Mouse (Mus musculus) ES-E14 (cell line): ENCODE results near the gene Fmn2. TPM values are rescaled to one million over a fixed set of nuclear protein-coding genes. Genes with fewer than 3 reads are reported as not detected.

Experiments used
- DNase-seq: peaks from one replicate; pipeline ENCODE4 v3.0.0-alpha.2; 2013; ENCODE audit warnings: low read depth, low spot score
- H3K27ac ChIP-seq: 2 replicates; pipeline ENCODE4 v1.5.1; 2012; ENCODE audit warnings: low read depth, mild to moderate bottlenecking, low read length, moderate library complexity, mixed read lengths; ENCODE audit not compliant: poor library complexity, insufficient read depth, severe bottlenecking
- H3K36me3 ChIP-seq: 2 replicates; pipeline ENCODE4 v1.6.1; 2012; ENCODE audit warnings: mild to moderate bottlenecking, low read length, moderate library complexity, mixed read lengths; ENCODE audit not compliant: control insufficient read depth, poor library complexity, insufficient read depth, severe bottlenecking
- H3K4me1 ChIP-seq, 2 experiments: fragments of 150-350 bp in 1 of 2; sonication (generic) in 1 of 2; 2 replicates each; pipeline ENCODE4 v1.6.1; 2012; ENCODE audit warnings: low read length in 2 of 2, mild to moderate bottlenecking in 1 of 2, mixed read lengths in 1 of 2; ENCODE audit not compliant: control insufficient read depth in 2 of 2, insufficient read depth in 2 of 2, poor library complexity in 1 of 2
- H3K4me3 ChIP-seq, 2 experiments: fragments of 150-350 bp in 1 of 2; sonication (generic) in 1 of 2; 2 replicates each; pipeline ENCODE4 v1.5.1; 2012; ENCODE audit warnings: low read length in 2 of 2, low read depth in 1 of 2, mild to moderate bottlenecking in 1 of 2, mixed read lengths in 1 of 2; ENCODE audit not compliant: insufficient read depth in 1 of 2, poor library complexity in 1 of 2, severe bottlenecking in 1 of 2
- H3K9ac ChIP-seq: 2 replicates; pipeline ENCODE4 v1.6.1; 2012; ENCODE audit warnings: low read depth, mild to moderate bottlenecking, low read length, mixed read lengths; ENCODE audit not compliant: poor library complexity, insufficient read depth, severe bottlenecking
- H3K9me3 ChIP-seq: fragments of 150-350 bp; sonication (generic); 2 replicates; pipeline ENCODE4 v1.6.1; 2012; ENCODE audit warnings: low read depth, mild to moderate bottlenecking, low read length; ENCODE audit not compliant: control insufficient read depth, insufficient read depth
- CHD2 ChIP-seq: IDR thresholded peaks from 2 replicates; pipeline ENCODE4 v1.6.1; 2014; ENCODE audit warnings: mild to moderate bottlenecking, low read depth, low read length, inconsistent platforms
- HCFC1 ChIP-seq: IDR thresholded peaks from 2 replicates; pipeline ENCODE4 v1.6.1; 2012; ENCODE audit warnings: low read length, inconsistent platforms, borderline replicate concordance; ENCODE audit not compliant: insufficient read depth
- MAFK ChIP-seq: IDR thresholded peaks from 2 replicates; pipeline ENCODE4 v1.6.1; 2014; ENCODE audit warnings: mild to moderate bottlenecking, low read depth, low read length, inconsistent platforms; ENCODE audit not compliant: insufficient read depth
- ZC3H11A ChIP-seq: IDR thresholded peaks from 2 replicates; pipeline ENCODE4 v1.6.1; 2012; ENCODE audit warnings: low read depth, mild to moderate bottlenecking, inconsistent platforms, low read length, borderline replicate concordance
- ZNF384 ChIP-seq: IDR thresholded peaks from 2 replicates; pipeline ENCODE4 v1.6.1; 2012; ENCODE audit warnings: low read depth, low read length, inconsistent platforms
- in situ Hi-C, 2 experiments: fragments of 600-800 bp; cut with MboI; formaldehyde crosslinking; loops; one replicate each; pipeline ENCODE4 v1.15.1; 2025; ENCODE audit warnings: low sequenced_read_pairs in 2 of 2, inconsistent platforms in 1 of 2; ENCODE audit not compliant: unreplicated experiment in 2 of 2
- total RNA-seq: library from RNA; depleted of rRNA; stranded (reverse); fragments of 300-350 nt; gene quantifications from 2 replicates; pipeline ENCODE4 v1.2.3, GENCODE M21; 2012

Gene Fmn2
- total RNA-seq, 1 experiment: 1.2 TPM

- no peak overlapping the region for H3K27ac ChIP-seq
- H3K4me1 ChIP-seq: no peaks in the 10 kb centered on the region
- H3K36me3 ChIP-seq: no peaks in the 10 kb centered on the region
- no peak for DNase-seq
- H3K4me3 ChIP-seq: no peak overlapping the region
- in situ Hi-C loops: no loop called here
- no peak overlapping the region for H3K9ac ChIP-seq
- no peaks in the 10 kb centered on the region for H3K9me3 ChIP-seq
- TF ChIP-seq MAFK: peak; percentile 97
- no peak for TF ChIP-seq ZNF384
- TF ChIP-seq CHD2: no peak
- TF ChIP-seq ZC3H11A: no peak
- TF ChIP-seq HCFC1: no peak
Measured at GRCm38 (mm10) chr1:174788617-174789016, 287.0 kb downstream of the Fmn2 start.

- Histone ChIP-seq H3K27ac (no peak overlapping the region), H3K9ac (no peak overlapping the region), H3K4me1 (no peaks in the 10 kb centered on the region), H3K36me3 (no peaks in the 10 kb centered on the region), H3K9me3 (no peaks in the 10 kb centered on the region), H3K4me3 (no peak overlapping the region)
- in situ Hi-C loops: no loop called here
- TF ChIP-seq ZNF384 (no peak), CHD2 (no peak), ZC3H11A (no peak), MAFK (no peak), HCFC1 (no peak)
- no peak for DNase-seq
Measured at GRCm38 (mm10) chr1:174811846-174812245, 310.2 kb downstream of the Fmn2 start.

- Histone ChIP-seq H3K9me3 (no peaks in the 10 kb centered on the region), H3K27ac (no peak overlapping the region), H3K4me1 (no peaks in the 10 kb centered on the region), H3K4me3 (no peak overlapping the region), H3K36me3 (no peaks in the 10 kb centered on the region), H3K9ac (no peak overlapping the region)
- in situ Hi-C loops: no loop called here
- TF ChIP-seq MAFK (no peak), ZNF384 (no peak), CHD2 (no peak), ZC3H11A (no peak), HCFC1 (no peak)
- DNase-seq: no peak
Measured at GRCm38 (mm10) chr1:174826562-174826961, 324.9 kb downstream of the Fmn2 start.

GRCm38 (mm10) chr1:174836861-174837260, 335.2 kb downstream of the Fmn2 start:
- TF ChIP-seq MAFK: no peak
- no peak for TF ChIP-seq ZNF384
- TF ChIP-seq HCFC1: no peak
- no peak for TF ChIP-seq ZC3H11A
- no peak for TF ChIP-seq CHD2
- H3K4me3 ChIP-seq: no peak overlapping the region
- no peaks in the 10 kb centered on the region for H3K9me3 ChIP-seq
- H3K27ac ChIP-seq: no peak overlapping the region
- no peaks in the 10 kb centered on the region for H3K36me3 ChIP-seq
- H3K4me1 ChIP-seq: no peaks in the 10 kb centered on the region
- in situ Hi-C loops: no loop called here
- DNase-seq: no peak
- no peak overlapping the region for H3K9ac ChIP-seq

- H3K4me3 ChIP-seq: no peak overlapping the region
- TF ChIP-seq HCFC1 (no peak), ZC3H11A (no peak), CHD2 (no peak), ZNF384 (no peak), MAFK (no peak)
- in situ Hi-C loops: no loop called here
- no peak overlapping the region for H3K27ac ChIP-seq
- no peak overlapping the region for H3K9ac ChIP-seq
- DNase-seq: no peak
- H3K4me1 ChIP-seq: no peaks in the 10 kb centered on the region
- H3K36me3 ChIP-seq: no peaks in the 10 kb centered on the region
- no peaks in the 10 kb centered on the region for H3K9me3 ChIP-seq
Measured at GRCm38 (mm10) chr1:174844786-174845185, 343.2 kb downstream of the Fmn2 start.
